Mouse (Mus musculus): Measurements from ENCODE around the gene Lsm10.

DNA sequence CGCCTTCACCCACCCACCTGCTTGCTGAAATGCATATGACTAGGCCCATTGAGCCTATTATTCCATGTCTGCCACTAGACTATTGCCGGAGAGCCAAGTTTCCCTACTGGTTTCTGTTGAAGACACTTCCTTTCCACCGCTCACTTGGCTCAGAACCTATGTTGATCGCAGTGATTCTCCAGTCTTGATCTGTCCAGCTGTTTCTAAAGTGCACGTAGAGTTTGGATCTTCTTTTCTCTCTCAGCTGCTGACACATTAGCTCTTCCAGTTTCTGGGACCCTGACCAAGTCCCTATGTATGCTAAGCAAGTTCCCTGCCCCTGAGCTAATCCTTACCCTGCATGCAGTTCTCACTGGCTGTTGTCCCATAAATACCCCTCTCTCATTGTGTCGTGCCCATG lies 18.6 kb upstream of the Lsm10 start:
- TF ChIP-seq CTCF (IDR thresholded peaks at IDR 0.05) (no peak), EP300 (IDR thresholded peaks at IDR 0.05) (no peak)

All from lung, postnatal 0 days (tissue).